ENCODE assay signal across 33 mouse cellular contexts in genomic region chr6:34942446-34942845, GRCm38 (mm10). TPM values are rescaled to one million over a fixed set of nuclear protein-coding genes. Genes with fewer than 3 reads are reported as not detected.
DNase-seq lines count a peak whose midpoint lies in the region; ATAC-seq and TF ChIP-seq lines count a peak whose summit lies in the region.
"Had no signal": no experiment of that assay in that cellular context is flagged by ENCODE, and none has a peak within 500 bp of the region (broad histone marks: within the 10 kb centered on the region; RNA-seq: fewer than 3 reads in every experiment).

No protein-coding gene starts in this region.

- no peak overlapping the region for H3K9ac ChIP-seq in ES-Bruce4 (ENCODE audit: low read depth, poor library complexity, severe bottlenecking)
- no peak overlapping the region for H3K9ac ChIP-seq in hindbrain, embryonic 12.5 days
- H3K9ac ChIP-seq: forebrain, embryonic 13.5 days; heart, embryonic 12.5 days; heart, embryonic 15.5 days; hindbrain, embryonic 14.5 days had no signal

- no peak for TF ChIP-seq EP300 in ES-Bruce4 (IDR thresholded peaks at IDR 0.05; ENCODE audit: insufficient read depth, low read depth, low read length)

- no peaks in the 10 kb centered on the region for H3K27me3 ChIP-seq in ES-Bruce4 (ENCODE audit: control insufficient read depth, insufficient read depth, low read length, poor library complexity, severe bottlenecking)
- H3K27me3 ChIP-seq in hindbrain, embryonic 12.5 days: no peaks in the 10 kb centered on the region
- H3K27me3 ChIP-seq: CH12.LX; forebrain, embryonic 13.5 days; heart, embryonic 15.5 days had no signal

- TF ChIP-seq POLR2A in ES-Bruce4 (IDR thresholded peaks at IDR 0.05; ENCODE audit: insufficient read depth, low read length): no peak

- peaks cover 12% of the 10 kb centered on the region for H3K4me1 ChIP-seq in ES-Bruce4 (ENCODE audit: control insufficient read depth, insufficient read depth, low read length)
- no peaks in the 10 kb centered on the region for H3K4me1 ChIP-seq in hindbrain, embryonic 12.5 days
- H3K4me1 ChIP-seq: forebrain, embryonic 13.5 days; heart, embryonic 12.5 days; heart, embryonic 15.5 days had no signal

- ATAC-seq in hindbrain, embryonic 12.5 days (ENCODE audit: low FRiP score): no peak
- ATAC-seq: activated CD4-positive, CD25-positive, alpha-beta regulatory T cell, adult 4 months; forebrain, embryonic 13.5 days; forebrain, embryonic 16.5 days; hindbrain, postnatal 0 days had no signal

- H3K27ac ChIP-seq in ES-Bruce4 (ENCODE audit: insufficient read depth, low read length): no peak overlapping the region
- H3K27ac ChIP-seq in hindbrain, embryonic 12.5 days: no peak overlapping the region
- H3K27ac ChIP-seq: forebrain, embryonic 10.5 days; forebrain, embryonic 13.5 days; heart, embryonic 15.5 days; hindbrain, embryonic 10.5 days; hindbrain, embryonic 14.5 days; hindbrain, postnatal 0 days had no signal

- TF ChIP-seq CTCF in ES-Bruce4 (IDR thresholded peaks at IDR 0.05; ENCODE audit: low read depth, low read length): no peak

- DNase-seq in thymus, adult 18-20 months: peak; percentile 64 to 76
- DNase-seq in thymus, postnatal 10 days (ENCODE audit: low spot score in 2 of 2): peak; percentile 74 to 83
- DNase-seq in thymus, postnatal 36 days: peak; percentile 62 to 84
- no peak for DNase-seq in adrenal gland, postnatal 36 days
- no peak for DNase-seq in urinary bladder, postnatal 10 days (ENCODE audit: low spot score)
- DNase-seq: adrenal gland, adult 8-10 months; adrenal gland, postnatal 25 days; B cell, adult 2 months; cerebellum, adult 18-20 months; cerebellum, adult 9-10 months; cerebellum, postnatal 14 days; gastrocnemius, postnatal 10 days; gastrocnemius, postnatal 36 days; heart, postnatal 10 days; heart, postnatal 36 days had no signal

- no peaks in the 10 kb centered on the region for H3K36me3 ChIP-seq in ES-Bruce4 (ENCODE audit: control insufficient read depth, insufficient read depth, low read length, poor library complexity, severe bottlenecking)
- no peaks in the 10 kb centered on the region for H3K36me3 ChIP-seq in hindbrain, embryonic 12.5 days
- H3K36me3 ChIP-seq: forebrain, embryonic 10.5 days; heart, embryonic 12.5 days; heart, embryonic 15.5 days; hindbrain, embryonic 10.5 days had no signal

- no peak overlapping the region for H3K4me2 ChIP-seq in hindbrain, embryonic 12.5 days (replicated peaks)
- H3K4me2 ChIP-seq: forebrain, embryonic 13.5 days; heart, embryonic 12.5 days; heart, embryonic 15.5 days; hindbrain, embryonic 14.5 days had no signal

- 87% methylated on average over 9 of the region's 9 CpGs for WGBS in hindbrain, embryonic 12.5 days

- H3K4me3 ChIP-seq in ES-Bruce4 (ENCODE audit: low read depth, low read length): peak overlapping the region; percentile 25; the same call in 1 of the 2 replicates
- no peak overlapping the region for H3K4me3 ChIP-seq in hindbrain, embryonic 12.5 days
- H3K4me3 ChIP-seq: forebrain, embryonic 10.5 days; forebrain, embryonic 13.5 days; heart, embryonic 12.5 days; heart, embryonic 15.5 days; hindbrain, embryonic 10.5 days had no signal

- no peaks in the 10 kb centered on the region for H3K9me3 ChIP-seq in ES-Bruce4 (replicated peaks; ENCODE audit: control insufficient read depth, insufficient read depth, low read length, poor library complexity, severe bottlenecking)
- no peaks in the 10 kb centered on the region for H3K9me3 ChIP-seq in hindbrain, embryonic 12.5 days (replicated peaks)
- H3K9me3 ChIP-seq: forebrain, embryonic 13.5 days; heart, embryonic 12.5 days; heart, embryonic 15.5 days; hindbrain, embryonic 10.5 days had no signal

RNA-seq across cellular contexts. Expression of gene Stra8, which starts 22.5 kb away (rescaled TPM):
- polyA plus RNA-seq in ES-Bruce4 (2011; ENCODE audit: insufficient read depth, insufficient read length, low read depth, missing spikeins): 0.69 and 0.94 TPM in 2 replicates
- not detected for total RNA-seq in adrenal gland, postnatal 36 days (2021)
- polyA plus RNA-seq in hindbrain, embryonic 12.5 days (2016; fragmentation: Nextera tagmentation; extraction: Ambion mirVana): not detected in 2 replicates
- total RNA-seq: adrenal gland, adult 8-10 months; adrenal gland, postnatal 25 days; gastrocnemius, adult 18-20 months; gastrocnemius, postnatal 10 days; gastrocnemius, postnatal 36 days; granulocyte monocyte progenitor cell, adult 5-6 weeks; heart, adult 8-10 months; heart, postnatal 10 days; heart, postnatal 36 days; hindbrain, postnatal 0 days; MEL had no signal
- polyA plus RNA-seq: embryonic facial prominence, embryonic 11.5 days; embryonic facial prominence, embryonic 14.5 days; forebrain, embryonic 10.5 days; forebrain, embryonic 13.5 days; forebrain, embryonic 16.5 days; heart, embryonic 12.5 days; heart, embryonic 15.5 days; hindbrain, embryonic 10.5 days; hindbrain, embryonic 14.5 days; hindbrain, postnatal 0 days had no signal

RNA-seq across cellular contexts. Expression of gene Wdr91, which starts 31.8 kb away (rescaled TPM):
- 29.9 and 32.8 TPM in 2 replicates for polyA plus RNA-seq in ES-Bruce4 (2011; ENCODE audit: insufficient read depth, insufficient read length, low read depth, missing spikeins)
- 10 to 100 TPM; 13.9 to 14.9 TPM for total RNA-seq in adrenal gland, postnatal 36 days (2021)
- 13.1 and 13.6 TPM in 2 replicates for polyA plus RNA-seq in hindbrain, embryonic 12.5 days (2016; fragmentation: Nextera tagmentation; extraction: Ambion mirVana)

RNA-seq across cellular contexts. Expression of gene Slc23a4, which starts 45.8 kb away (rescaled TPM):
- 1.3 and 2.4 TPM in 2 replicates for polyA plus RNA-seq in ES-Bruce4 (2011; ENCODE audit: insufficient read depth, insufficient read length, low read depth, missing spikeins)
- total RNA-seq in adrenal gland, postnatal 36 days (2021): under 1 TPM; 0.20 to 0.36 TPM
- polyA plus RNA-seq in hindbrain, embryonic 12.5 days (2016; fragmentation: Nextera tagmentation; extraction: Ambion mirVana): 0.51 and 0.61 TPM in 2 replicates
- total RNA-seq: adrenal gland, postnatal 25 days; gastrocnemius, postnatal 36 days had no signal
- polyA plus RNA-seq: embryonic facial prominence, embryonic 11.5 days had no signal

Comparison
In these comparisons a context has a peak if more than half of its experiments do, and no peak if none do; other contexts are left out.
1. DNase-seq: peak in thymus, adult 18-20 months (2 of 2), thymus, postnatal 10 days (2 of 2) and thymus, postnatal 36 days (2 of 2); none in adrenal gland, postnatal 36 days (0 of 2) and urinary bladder, postnatal 10 days (single experiment).